Mouse (Mus musculus): ENCODE results near the gene Coq9.

Coq9 gene

DNA sequence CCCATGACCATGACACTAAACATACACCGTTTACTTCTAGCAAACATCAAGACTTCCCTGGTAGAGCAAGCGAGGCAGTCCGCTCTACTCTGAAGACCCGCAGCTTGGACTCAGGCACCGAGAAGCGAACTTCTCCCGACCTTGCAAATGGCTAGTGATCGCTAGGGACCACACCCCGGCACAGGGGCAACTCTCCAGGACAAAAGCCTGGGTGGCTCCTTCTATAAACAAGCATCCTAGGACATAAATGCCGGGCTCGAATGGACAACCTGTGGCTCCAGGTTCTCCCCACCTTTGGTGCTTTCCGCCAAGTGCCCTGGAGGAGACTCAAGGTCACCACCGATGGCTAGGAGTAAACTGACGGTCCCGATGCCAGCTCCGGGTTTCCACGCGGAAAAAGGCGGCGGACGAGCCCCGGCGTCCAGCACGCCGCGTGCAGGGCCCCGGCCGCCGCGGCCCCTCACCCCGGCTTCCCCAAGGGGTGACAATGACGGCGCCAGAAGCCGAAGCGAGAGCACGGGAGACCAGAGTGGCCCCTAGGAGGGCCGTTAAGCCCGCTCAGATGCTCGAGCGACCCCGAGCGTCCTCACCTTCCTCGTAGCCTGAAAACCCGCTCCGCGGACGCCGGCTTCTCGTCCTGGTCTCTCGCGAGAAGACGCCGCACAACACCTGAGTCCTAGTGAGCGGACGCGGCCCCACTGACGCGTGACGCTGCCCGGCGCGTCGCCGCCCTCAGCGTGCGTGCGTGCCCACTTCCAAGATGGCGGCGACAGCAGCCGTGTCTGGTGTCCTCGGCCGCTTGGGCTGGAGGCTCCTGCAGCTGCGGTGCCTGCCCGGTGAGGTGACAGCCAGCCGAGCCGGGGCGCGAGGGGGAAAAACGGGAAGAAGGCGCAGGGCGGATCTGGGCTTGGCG lies at the start of gene Coq9, which contains the start of gene Ciapin1:
Gene Coq9, plus strand, starts transcription at position 660 of the 913 bp plus-strand sequence.
Gene Ciapin1, minus strand, starts transcription at position 697 of the 913 bp plus-strand sequence.
- DNase-seq = peak; percentile 91

DNA sequence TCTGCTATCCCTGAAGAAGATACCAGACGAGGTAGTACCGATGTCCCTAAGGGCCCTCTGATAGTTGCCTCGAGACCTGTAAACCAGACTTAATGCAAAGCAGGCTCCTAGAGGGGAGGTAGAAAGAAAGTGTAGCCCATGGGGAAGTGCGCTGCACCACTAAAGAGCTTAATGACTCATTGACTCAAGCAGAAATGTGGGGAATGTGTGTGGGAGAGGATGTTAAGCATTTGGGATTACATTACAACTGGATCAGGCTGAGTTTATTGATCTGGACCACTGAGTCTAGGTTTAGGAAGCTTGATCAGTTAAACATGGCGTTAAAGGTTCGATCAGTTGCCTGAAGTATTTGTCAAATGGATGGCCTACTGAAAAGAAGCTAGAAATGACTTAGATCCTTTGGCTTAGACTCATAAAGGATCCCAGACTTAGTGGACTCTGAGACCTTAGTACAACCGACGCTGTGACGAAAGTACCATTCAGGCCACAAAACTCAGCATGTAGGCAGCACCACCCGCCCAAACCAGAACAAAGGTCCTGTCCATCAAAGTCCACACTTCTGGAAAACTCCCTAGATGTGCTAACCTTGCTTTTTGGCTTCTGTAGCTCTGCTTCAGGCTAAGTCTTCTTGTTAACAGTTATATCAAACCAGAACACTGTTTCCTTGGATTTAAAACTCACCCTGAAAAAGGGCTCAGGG lies 48.7 kb upstream of the Coq9 start:
- DNase-seq = no peak

DNA sequence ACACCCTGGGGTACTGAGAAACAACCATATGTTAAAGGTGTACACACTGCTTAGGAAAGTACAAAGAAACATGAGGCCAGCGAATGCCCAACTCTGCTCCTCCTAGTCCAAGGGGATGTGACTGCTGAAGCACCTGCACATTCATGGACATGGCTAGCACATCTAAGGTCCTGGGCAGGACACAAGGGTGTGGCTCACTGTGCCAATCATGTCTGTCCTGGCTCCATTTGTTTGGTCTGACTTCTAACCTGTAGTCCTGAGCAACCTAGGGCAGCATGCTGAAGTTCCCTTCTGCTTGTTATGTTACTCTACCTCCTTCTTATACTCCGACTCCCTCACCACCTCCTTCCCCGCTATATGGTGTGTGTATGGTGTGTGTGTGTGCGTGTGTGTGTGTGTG lies 43.8 kb upstream of the Coq9 start:
- DNase-seq = no peak

DNA sequence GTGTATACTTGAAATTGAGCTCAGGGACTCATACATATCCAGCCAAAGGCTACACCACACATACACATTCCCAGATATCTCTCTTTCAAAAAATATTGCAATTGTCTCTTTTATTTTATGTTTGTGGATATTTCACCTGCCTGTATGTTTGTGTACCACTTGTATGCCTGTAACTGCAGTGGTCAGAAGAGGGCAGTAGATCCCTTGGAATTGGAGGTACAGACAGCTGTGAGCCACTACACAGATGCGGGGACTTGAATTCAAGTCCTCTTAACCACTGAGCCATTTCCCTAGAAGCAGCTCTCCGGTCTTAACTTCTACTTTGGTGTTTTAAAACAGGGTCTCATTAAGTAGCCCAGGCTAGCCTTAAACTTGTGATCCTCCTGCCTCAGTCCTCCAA lies 43.3 kb upstream of the Coq9 start:
- DNase-seq = no peak

DNA sequence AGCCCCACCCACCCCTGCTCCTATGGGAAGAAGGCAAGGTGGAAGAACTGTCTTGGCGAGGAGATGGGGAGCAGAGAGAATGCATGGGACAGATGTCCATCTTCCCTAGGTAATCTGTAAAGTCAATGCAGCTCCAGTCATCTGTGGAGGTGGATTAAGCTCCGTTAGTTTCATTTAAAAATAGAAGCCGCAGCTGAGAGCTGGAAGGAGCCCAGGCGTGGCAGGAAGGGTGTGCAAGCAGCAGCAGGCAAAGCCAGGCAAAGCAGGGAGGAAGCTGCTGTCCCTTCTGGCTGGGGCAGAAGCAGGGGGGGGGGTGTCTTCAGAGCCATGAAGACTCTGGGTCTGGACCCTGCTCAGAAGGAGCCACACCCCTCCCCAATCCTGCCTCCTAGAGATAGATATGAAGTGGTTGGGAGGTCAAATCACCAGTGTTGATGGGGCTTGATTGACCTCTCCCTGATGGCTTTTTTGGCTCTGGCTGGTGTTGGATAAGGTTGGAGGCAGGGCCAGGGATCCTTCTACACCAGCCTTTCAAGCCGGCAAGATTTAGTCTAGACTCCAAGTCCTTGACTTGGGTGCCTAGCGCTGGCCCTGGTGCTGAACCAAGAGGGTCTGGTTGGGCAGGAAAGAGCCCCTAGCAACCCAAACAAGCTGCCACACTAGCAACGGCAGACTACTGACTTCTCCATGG lies 37.7 kb upstream of the Coq9 start:
- no peak for DNase-seq

DNA sequence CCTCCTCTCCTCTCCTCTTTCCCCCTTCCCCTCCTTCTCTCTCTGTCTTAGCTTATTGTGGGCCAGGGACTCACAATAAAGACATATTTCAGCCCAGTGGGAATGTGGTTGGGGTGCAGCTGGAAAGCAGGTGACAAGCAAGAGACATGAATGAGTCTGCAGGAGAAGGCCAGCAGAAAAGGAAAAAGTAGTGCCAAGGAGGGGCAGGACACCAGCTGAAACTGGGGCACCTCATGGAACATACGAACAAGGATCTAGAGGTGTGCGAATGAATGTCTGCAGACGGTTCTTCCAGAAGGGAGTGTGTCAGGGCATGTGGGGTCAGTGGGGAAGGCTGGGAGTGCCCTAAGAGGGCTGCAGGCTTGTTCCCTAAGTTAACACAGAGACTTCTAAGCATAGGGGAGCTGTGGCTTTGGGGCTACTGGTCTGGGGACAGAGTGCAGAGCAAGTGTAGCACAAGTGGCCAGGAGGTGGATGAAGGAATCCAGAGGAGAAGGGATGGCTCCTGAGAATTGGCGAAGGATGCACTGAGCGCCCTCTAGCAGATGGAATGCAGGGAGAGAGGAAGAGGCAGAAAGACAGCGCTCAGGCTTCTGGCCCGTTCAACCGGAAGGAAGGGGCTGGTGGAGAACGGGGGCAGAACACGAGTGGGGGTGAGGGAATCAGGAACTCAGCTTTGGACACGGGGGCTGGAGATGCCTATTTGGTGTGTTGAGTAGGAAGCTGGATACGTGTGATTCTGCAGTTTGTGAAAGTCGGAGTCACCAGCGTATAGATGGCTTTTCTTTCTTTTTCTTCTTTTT lies 36.6 kb upstream of the Coq9 start:
- peak; percentile 30 for DNase-seq

DNA sequence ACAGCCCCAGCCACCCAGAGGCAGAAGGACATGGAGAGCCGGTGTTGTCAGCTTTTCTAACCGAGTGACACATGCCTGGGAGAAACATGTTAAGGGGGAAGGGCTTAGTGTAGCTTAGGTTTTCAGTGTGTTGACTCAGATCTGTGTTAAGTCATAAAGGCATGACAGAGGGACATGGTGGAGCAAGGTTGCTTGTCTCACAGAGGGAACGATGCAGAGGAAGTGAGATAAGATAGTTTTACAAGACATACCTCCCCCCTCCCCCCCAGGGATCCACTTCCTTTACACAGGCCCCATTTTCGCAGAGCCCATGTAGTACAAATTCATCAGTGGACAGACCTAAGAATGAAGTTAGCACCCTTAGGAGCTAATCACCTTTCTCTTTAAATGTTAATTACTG lies 35.7 kb upstream of the Coq9 start:
- no peak for DNase-seq

DNA sequence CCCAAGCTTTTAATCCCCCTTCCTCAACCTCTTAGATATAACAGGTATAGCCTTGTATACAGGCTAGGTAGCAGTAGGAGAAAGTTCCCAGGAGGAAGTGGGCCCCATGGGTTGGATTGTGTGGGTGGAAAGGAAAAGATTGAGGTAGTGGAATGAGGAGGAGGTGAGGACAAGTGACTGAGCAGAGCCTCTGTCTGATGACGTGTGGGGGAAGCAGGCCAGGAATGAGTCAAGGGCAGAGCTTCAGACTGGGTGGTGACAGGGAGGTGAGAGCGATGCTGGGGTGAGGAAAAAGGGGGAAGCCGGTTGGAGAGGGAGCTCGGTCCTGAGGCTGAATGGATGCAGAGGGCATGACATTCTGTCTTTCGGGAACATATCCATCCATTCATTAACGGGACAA lies 34.6 kb upstream of the Coq9 start:
- DNase-seq = no peak

DNA sequence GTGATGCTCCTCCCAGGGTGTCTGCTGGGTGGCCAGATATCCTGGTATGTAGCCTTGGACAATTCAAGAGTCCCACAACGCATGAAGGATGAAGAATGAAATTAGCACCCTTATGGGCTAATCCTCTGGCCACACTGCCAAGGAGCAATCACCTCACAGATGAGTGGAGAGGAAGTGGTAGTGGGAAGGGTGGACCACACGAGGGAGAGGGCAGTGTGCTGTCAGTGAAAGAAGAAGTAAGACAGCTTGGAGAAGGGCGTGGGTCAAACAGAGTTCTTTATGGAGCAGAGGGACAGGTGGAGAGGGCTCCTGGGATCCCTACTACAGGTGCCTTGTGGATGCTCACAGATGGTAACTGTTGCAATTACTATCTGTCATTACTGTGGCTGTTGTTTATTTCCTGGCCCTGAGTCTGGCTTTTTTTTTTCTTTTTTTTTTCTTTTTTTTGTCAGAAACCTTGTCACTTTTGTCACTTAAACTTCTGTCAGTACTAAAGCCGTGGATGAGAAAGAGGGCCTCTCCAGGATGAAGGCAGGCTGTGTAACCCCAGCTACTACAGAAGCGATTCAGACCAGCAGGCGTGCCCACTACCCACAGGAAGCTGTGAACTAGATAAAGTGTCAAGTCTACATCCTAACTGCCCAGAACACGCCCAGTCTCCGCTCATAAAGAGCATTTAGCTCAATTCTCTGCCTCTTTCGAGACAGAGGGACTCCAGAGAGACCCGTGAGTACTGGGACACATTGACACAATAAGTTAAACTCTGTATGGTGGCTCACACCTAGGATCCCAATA lies 33.4 kb upstream of the Coq9 start:
- DNase-seq = no peak

DNA sequence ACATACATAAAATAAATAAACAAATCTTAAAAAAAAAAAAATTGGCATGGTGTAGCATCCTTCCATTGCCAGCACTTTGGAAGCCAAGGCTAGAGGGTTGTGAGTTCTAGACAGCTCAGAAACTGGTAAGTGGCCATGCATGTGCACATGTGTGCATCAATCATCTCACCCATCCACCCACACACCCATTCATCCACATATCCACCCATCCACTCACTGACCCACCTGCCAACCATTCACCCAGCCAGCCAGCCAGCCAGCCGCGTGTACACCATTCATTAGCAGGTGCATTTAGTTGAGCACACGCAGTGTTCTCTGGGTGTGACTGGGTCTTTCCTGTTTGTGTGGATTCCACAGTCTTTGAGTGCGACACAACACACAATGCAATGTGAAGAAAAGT lies 32.3 kb upstream of the Coq9 start:
- no peak for DNase-seq

DNA sequence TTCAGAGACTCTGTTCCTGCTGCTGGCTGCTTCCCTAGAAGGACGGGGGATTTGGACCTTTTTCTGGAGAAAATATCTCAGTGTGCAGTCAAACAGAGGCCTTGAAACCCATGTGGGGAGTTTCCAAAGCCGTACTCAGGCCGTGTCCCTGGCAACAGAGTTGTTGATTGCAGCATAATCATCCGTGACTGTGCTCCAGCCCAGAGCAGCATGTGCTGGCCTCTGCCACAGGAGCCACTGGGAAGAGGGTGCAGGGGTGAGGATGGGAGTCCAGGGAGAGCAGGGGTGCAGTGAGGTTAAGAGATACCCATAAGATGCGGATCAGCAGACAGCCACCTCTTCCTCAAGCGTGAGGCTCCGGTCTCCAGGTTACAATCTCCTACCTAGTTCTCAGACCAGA lies 30.6 kb upstream of the Coq9 start:
- DNase-seq = no peak

DNA sequence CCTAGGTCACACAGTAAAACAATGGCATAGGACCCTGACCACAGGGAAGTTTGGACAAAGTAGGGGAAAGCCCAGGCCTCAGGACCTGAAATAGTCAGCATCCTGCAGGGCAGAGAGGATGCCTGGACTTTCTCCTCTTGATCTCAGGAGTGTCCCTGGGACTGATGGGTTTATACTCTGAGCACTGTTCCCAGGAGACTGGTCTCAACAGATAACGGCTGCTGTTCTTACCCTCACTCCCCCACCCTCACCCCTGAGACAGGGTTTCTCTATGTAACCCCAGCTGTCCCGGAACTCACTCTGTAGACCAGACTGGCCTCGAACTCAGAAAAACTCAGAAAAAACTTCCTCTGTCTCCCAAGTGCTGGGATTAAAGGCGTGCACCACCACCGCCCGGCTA lies 29.7 kb upstream of the Coq9 start:
- no peak for DNase-seq

DNA sequence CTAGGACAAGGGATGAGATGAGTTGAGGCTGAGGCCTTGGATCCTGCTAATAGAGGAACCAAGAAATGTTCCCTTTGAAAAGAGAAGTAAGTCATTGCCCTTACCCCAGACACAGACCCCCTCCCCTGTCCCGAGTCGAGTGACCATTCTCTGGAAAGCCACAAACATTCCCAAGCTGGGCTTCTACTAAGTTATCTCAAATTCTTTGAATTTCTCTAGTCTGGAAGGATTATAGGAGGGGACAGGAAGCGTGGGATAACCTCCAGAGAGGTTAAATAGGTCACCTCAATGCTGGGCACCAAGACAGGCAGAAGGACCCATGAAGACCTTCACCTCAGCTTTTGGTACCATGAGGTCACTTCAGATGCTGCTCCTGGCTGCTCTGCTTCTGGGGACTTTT lies 28.0 kb upstream of the Coq9 start, which contains the start of gene Ccl17:
Gene Ccl17, plus strand, starts transcription at position 301 of the 400 bp plus-strand sequence.
- no peak for DNase-seq

DNA sequence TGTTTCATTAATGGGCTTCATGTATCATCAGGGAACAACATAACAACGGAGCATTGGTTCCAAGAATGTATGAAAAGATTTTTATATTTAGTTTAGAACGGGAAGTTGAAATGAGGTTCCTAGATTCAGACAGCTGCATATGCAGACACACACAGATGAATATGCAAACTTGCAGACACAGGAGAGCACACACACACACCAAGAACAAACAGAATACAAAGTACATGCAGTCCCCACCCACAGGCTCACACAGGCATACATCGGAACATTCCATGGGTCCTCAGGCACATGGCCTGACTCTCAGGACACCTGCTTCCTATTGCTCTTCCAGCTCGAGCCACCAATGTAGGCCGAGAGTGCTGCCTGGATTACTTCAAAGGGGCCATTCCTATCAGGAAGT lies 27.3 kb upstream of the Coq9 start:
- DNase-seq = no peak

DNA sequence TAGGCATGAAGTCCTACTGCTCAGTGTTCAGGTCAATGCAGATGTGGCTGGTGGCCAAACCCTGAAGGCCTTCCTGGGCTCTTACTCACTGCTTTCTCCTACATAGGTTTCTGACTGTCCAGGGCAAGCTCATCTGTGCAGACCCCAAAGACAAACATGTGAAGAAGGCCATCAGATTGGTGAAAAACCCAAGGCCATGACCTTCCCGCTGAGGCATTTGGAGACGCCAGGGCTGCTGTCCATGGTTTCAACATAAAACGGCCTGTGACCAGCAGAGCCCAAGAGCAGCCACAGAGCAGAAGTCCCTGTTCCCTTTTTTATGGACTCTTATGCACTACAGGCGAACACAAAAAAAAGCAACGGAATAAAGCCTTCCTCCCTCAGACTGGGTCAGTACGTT lies 26.5 kb upstream of the Coq9 start:
- DNase-seq = no peak

DNA sequence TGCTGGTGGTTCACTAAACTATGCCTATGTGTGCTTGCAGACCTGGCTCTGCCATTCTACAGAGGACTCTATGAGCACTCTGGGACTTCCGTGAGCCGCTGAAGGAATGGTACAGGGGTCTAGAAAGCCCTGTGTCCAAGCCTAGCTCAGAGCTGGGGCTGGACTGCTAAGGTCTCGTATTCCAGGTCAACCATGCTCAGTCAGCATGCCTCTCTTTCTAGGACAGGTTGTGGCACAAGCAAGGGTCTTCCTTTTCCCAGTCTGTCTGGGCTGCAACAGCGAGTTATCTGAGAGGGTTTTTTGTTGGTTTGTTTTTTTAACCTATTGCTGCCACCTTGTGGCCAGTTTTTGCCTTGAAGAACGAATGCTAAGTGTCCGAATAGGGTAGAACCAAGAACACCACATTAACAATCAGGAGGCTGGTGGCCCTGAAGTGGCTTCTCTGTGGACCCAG lies 25.4 kb upstream of the Coq9 start:
- DNase-seq = peak; percentile 93

DNA sequence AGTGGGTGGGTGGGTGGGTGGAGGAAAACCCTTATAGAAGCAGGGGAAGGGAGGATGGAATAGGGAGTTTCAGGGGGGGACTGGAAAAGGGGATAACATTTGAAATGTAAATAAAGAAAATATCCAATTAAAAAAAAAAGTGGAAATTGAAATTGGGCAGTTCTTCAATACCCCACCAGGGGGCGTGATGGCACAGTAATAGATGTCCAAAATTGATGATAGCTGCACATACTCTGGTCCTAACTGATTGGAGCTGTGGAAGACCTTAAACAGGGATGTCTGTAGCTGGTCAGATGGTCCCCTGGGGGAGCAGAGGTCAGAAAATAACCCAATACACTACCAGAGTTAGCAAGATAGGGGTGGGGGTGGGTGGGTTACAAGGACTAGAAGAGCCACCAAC lies 23.6 kb upstream of the Coq9 start:
- peak; percentile 47 for DNase-seq

DNA sequence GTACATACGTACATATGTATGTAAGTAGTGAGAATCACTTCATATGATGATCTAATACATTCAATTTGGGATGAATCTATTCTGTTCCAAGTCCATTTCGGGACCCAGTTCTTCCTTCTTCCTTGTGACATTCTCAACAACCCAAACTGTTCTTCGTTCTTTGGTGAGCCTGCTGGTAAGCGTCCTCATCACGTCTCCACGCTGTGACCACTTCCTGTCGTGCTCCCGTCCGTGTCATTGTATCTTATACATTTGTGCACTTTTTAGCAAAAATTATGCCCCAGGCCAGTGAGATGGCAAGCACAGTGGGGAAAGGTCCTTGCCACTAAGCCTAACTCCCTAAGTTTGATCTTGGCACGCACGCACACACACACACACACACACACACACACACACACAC lies 20.2 kb upstream of the Coq9 start:
- DNase-seq = no peak

DNA sequence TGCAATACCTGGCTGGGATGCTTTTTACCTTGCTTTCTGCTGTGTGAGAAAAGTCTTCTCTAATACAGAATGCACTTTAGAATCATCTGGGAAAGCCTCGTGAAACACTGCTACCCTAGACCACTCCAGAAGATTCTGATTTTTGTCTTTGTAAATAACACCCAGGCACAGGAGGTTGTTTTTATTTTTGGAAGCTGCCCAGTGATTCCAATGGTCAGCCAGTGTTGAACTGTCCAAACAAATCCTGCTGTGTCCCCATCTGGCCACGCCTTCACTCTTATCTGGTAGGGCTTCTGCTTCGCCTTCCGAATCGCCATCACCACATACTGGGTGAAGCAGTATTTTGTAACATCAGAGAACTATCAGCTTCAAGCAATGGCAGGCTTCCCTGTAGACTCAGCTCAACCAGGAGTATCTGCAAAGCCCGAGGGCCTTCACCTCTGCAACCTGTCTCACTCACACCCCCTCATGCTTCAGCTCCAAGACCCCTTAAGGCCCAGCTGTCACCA lies 18.4 kb upstream of the Coq9 start:
- DNase-seq = no peak

DNA sequence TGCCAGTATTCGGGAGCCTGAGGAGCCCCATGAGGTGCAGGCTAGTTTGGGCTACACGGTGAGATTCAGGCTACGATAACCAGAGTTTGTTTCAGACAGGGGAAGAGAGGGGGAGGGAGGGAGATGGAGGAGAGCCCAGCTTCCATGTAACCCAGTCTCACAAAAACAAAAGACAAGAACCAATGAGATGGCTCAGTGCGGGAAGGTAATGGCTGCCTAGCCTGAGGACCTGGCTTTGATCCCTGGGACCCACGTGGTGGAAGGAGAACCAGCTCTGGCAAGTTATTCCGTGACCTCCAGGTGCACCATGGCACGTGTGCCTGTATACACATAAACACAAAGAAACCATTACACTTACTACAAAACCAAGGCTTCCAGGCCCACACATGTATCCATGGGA lies 17.6 kb upstream of the Coq9 start:
- no peak for DNase-seq

DNA sequence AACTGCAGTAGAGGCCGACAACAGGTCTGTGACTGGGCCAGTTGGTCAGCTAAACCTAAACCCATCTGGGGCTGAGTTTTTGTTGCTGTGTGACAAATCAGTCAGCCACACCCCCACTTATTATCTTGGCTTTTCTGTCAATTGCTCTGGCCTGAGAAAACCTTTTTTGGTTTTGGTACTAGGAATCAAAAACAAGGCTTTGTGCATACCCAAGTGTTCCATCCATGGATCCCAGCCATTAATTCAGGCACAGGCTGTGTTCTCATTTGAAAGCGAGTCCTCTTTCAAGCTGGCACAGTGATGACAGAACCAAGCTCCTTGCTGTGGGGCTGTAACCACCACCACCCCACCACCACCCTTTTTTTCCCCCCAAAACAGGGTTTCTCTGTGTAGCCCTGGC lies 16.7 kb upstream of the Coq9 start:
- no peak for DNase-seq
